Mouse (Mus musculus): ENCODE results near the gene Fbxl4.
"Not testable (repeated sequence)": the region's sequence is repeated elsewhere in the genome, so short reads cannot be mapped to it uniquely, and the experiment has no call there.

Gene Fbxl4

DNA sequence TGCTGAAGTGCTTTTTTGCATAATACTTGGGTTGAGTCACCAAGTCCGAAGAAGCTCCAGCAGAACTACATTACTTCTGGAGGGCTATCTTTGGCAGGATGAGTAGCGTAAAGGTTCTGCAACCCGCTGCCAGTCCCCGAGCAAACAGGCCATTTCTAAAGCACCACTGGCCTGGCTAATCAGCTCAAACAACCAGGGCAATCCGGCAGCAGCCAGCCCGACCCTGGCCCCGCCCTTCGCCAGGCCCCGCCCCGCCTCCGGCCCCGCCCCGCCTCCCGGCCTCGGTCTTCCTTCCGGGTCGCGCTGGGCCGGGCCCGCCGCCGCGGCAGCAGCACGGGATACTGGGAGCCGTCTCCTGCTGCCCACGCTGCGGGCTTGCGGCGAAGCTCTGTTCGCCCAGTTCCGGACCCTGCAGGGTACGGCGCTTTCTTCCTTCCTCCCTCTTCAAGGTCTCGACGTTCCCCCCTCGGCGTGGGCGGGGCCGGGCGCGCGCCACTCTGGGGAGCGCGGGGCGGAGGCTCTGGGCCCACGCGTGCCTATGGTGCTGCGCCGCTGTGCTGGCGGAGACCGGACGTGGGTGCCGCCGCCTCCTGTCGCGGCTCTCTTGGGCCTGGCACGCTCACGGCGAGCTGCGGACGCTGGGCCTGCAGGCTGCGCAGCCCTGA lies at the start of gene Fbxl4:
Gene Fbxl4 (plus strand): TSS at position 278 of the 665 bp plus-strand sequence.
- DNase-seq (ENCODE audit: low read depth), result peak; percentile 89

- DNase-seq (ENCODE audit: low read depth), result no peak
Observed at GRCm38 (mm10) chr4:22314564-22314963, 42.8 kb upstream of the Fbxl4 start.

DNA sequence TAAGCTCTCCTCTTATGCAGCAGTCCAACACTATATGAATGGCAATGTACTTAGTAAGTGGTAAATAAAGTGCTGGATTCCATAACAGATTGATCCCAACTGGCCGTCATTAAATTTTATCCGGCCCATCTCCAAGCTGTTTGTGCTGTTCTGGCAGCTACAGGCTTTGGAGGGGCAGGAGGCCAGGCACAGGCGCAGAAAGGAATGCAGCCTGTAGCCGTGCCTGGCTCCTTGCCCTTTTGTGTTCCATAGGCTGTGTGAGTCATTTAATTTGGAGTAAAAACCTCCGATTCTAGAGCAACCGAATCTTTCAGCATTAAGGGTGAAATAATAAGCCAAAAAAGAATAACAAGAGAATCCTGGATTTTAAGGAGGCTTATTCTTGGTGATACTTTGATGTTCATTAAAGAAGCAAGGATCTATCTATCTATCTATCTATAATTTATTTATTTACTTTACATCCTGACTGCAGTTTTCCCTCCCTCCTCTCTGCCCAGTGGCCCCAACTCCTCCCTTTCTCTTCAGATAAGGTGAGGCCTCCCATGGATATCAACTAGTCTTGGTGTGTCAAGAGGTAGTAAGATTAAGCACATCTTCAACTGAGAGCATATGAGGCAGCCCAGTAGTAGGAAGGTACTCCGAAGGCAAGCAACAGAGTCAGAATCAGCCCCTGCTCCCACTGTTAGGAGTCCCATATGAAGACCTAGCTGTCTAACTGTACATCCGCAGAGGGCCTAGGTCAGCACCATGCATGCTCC lies 14.3 kb upstream of the Fbxl4 start:
- peak; percentile 80 for DNase-seq (ENCODE audit: low read depth)

GRCm38 (mm10) chr4:22349086-22349485 lies 8.3 kb upstream of the Fbxl4 start:
- DNase-seq (ENCODE audit: low read depth), result not testable (repeated sequence)

DNA sequence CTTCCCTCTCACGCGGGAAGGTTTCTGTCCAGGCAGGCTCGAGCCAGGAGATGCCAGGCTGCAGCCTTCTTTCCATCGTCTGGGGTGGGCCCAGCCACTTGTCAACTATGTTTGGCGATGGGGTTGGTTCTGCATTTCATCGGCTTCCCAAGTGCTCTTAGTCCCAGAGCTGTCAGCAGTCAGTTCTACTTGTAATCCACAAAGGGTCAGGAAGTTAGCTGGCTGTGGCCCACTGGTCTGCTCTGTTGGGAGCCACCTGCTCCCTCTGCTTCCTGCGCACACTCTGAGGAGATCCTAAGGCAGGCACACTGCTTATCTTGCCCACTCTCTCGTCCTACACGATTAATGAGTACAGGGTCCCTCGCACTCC lies 573 bp downstream of the Fbxl4 start:
- DNase-seq (ENCODE audit: low read depth), result no peak

GRCm38 (mm10) chr4:22358487-22358886 lies 1.1 kb downstream of the Fbxl4 start:
- peak; percentile 12 for DNase-seq (ENCODE audit: low read depth)

- DNase-seq (ENCODE audit: low read depth), result peak; percentile 15
Observed at GRCm38 (mm10) chr4:22367368-22367767, 10.0 kb downstream of the Fbxl4 start.

DNA sequence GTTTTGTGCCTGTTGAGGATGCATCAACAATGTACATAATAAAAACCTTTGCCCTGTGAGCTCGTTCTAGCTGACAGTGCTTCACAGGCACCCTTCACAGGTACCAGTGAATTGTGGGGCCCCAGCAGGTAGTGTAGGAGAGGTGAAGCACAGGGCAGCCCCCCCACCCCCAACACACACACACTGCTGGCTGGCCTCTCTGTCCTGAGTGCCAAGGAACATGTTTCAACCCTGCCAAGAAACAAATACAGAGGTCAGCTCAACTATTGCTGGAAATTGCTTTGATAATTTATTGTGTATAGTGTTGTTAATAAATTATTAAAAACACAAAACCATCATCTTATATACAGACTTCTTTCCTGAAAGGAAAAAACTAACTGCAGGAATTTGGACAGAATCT lies 21.2 kb downstream of the Fbxl4 start:
- no peak for DNase-seq (ENCODE audit: low read depth)

- no peak for DNase-seq (ENCODE audit: low read depth)
Observed at GRCm38 (mm10) chr4:22380646-22381045, 23.3 kb downstream of the Fbxl4 start.

DNA sequence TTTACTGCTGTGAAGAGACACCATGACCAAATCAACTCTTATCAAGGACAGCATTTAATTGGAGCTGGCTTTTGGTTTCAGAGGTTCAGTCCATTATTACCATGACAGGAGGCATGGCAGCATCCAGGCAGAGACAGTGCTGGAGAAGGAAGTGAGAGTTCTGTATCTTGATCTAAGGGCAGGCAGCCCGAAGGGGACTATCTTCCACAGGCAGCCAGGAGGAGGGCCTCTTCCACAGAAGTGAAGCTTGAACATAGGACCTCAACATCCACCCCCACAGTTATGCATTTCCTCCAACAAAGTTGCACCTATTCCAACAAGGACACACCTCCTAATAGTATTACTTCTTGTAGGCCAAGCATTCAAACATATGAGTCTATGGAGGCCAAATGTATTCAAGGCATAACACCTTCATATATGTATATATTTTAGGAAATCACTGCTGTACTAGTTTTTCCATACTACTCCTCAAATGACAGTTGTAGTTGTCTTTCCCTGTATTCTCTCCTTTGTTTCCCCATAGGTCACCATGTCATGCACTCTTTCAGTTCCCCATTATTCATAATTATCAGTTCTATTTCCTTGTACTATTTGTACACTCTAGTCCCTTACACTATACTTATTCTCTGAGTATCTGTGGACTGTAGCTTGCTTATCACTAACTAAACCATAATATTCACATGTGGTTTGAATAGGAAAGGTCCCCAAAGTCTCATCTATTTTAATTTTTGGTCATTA lies 26.4 kb downstream of the Fbxl4 start:
- no peak for DNase-seq (ENCODE audit: low read depth)

DNA sequence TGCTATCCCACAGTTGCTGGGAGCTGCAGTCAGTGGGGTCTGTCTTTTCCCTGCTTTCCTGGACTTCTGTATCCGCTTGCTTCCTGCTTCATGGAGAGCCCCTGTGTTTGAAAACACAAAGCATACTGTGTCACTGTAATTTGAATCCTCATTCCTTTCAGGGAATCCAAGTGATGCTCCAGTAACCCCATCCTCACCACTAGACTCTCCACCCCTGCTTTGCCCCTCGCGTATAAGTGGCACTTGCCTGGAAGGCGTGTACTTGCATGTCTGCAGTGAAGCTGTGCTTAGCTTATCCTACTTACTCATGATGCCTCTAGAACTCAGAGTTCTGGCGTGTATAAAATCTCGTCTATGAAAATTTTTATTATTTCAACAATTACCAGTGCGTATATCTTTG lies 32.7 kb downstream of the Fbxl4 start:
- DNase-seq (ENCODE audit: low read depth), result no peak

DNA sequence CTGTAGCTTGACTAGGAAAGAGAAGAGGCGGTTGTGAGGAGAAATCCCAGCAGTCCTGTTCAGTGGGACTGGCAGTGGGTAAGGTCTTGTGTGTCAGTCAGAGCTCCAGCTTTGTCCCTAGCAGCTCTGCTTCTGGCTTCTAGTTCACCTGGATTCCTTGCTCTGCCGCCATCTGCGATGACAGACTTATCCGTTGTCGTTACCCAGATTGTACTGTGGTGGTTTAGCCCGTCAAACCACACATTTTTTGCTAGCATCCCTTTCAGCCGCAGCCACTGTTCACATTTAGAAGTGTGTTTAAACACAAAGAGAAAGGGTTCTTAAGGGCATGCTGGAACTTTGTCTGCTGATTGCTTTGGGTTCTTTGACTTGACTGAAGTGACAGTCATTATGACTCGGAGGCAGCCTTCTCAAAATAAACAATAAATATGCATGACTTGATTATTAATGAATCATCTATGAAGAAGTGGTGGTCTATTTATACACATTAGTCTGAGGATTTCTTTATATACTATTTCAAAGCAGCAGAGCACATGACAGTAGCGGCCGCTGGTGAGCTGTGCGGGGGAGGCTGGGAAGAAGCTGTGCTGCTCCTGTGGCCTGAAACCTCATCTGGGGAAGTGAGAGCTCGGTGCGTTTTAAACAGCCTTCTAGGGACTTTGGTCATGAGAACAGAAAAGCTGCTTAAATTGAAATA lies 35.6 kb downstream of the Fbxl4 start:
- DNase-seq (ENCODE audit: low read depth), result no peak

GRCm38 (mm10) chr4:22395404-22395803 lies 38.1 kb downstream of the Fbxl4 start:
- no peak for DNase-seq (ENCODE audit: low read depth)

- DNase-seq (ENCODE audit: low read depth), result peak; percentile 3
Observed at GRCm38 (mm10) chr4:22396484-22397000, 39.2 kb downstream of the Fbxl4 start.

- no peak for DNase-seq (ENCODE audit: low read depth)
Observed at GRCm38 (mm10) chr4:22397003-22397402, 39.7 kb downstream of the Fbxl4 start.

GRCm38 (mm10) chr4:22402032-22402431 lies 44.7 kb downstream of the Fbxl4 start:
- no peak for DNase-seq (ENCODE audit: low read depth)

GRCm38 (mm10) chr4:22402930-22403329 lies 45.6 kb downstream of the Fbxl4 start:
- DNase-seq (ENCODE audit: low read depth), result no peak

DNA sequence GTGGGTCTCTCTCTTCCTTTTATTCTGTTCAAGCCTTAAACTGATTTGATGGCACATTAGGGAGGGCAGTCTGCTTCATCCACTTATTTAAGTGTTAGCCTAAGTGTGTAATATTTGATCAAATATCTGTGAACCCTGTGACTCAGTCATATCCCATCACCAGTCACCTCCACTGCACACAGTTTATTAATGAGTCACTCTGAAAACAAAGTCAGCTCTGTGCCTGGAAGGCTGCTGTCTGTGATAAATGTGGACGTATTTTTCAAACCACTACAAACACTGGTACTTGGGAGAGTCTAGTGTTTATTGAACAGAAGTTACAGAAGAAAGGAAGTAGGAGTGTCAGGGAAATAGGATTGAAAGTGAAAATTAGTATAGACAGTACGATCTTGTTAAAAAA lies 63.3 kb downstream of the Fbxl4 start:
- peak; percentile 22 for DNase-seq (ENCODE audit: low read depth)

DNA sequence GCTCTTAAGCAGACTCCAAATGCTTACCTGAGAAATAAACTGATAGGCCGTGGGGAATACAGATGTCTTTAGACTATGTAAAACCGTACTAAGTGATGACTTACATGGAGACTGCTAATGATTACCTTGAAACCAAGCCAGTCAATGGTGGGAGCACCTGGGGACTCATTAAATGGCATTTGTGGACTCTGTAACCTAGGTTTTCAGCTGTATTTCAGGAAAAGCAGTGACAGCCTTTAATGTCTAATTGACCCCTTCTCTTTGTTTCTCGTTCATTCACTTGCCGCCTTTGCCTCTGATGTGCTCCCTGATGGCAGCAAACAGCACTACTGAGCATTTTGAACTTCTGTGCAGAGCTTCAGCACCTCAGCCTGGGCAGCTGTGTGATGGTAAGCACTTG lies 65.1 kb downstream of the Fbxl4 start:
- DNase-seq (ENCODE audit: low read depth), result no peak

DNA sequence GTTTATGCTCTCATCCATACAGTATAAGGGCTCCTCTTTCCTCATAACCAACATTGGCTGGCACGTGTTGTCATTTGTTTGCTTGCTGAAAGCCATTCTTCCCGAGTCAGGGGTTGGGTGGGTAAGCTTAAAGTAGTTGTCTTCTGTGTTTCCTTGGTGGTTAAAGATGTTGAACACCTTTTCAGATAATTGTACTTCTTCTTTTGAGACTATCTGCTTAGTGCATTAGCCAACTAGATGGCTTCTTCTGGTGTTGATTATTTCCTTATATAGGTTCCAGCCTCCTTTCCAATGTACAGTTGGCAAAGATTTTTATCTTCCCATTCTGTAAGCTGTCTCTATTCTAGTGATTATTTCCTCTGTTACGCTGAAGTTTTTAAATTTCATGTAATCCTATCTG lies 70.8 kb downstream of the Fbxl4 start:
- no peak for DNase-seq (ENCODE audit: low read depth)

DNA sequence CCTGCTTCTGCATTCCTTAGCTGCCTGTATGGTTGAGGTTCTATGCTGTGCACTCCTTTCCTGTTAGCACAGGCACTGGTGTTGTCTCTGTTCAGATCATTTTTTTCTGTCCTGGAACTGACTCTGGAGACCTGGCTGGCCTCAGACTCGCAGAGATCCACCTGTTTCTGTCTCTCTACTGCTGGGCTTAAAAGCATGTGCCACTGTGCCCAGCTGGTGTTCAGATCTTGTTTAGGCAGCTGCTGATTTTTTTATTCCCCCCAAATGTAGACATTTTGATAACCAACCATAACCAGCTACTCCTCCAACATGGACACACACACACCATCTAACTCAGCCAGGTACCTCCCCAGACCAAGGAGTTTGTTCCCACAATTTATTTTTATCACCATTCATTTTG lies 112.2 kb downstream of the Fbxl4 start:
- DNase-seq (ENCODE audit: low read depth), result no peak

Data from NIH3T3 (cell line).